Mouse (Mus musculus) stomach, adult 2 months (tissue): ENCODE data around the gene Lhpp. TPM values are rescaled to one million over a fixed set of nuclear protein-coding genes. Genes with fewer than 3 reads are reported as not detected.

ENCODE experiments used
- polyA plus RNA-seq: library from polyadenylated mRNA; depleted of rRNA; stranded (reverse); fragments of >200 nt; gene quantifications from 2 replicates; pipeline ENCODE4 v1.2.3, GENCODE M21; 2012; rRNA removed

Gene Lhpp
- 6.7 and 7.4 TPM in 2 replicates for polyA plus RNA-seq

DNA sequence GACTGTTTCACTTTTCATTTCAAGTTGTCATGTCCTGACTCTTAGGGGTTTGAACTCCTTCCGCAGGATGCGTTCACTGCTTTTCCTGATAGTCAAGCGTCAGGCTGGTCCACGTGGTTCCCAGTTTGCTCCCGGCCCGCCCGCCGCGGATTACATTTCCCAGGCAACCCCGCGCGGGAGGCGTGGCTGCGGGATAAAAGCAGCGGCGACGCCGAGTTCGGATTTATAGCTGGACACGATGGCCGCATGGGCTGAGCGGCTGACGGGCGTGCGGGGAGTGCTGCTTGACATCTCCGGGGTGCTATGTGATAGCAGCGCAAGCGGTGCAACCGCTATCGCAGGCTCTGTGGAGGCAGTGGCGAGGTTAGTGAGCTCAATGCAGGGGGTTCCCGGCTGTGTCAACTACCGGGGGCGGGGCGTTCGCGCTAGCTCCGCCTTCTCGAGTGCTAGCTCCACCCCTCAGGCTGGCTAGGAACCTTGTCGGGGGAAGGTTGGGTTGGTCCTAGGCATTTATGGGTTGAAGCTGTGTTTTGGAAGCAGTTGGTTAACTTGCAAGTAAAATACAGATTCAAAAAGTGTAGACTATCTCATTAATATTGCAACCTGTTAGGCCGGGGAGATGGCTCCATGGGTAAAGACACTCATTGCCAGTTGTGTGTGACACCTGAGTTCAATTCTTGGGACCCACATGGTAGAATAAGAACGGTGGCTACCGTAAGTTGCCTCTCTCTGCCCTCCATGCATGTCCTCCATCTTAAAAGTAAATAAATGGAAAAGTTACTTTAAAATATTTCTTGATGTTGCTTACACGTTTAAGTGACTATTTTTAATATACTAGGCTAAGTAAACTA is at the start of gene Lhpp:
Lhpp (plus strand) TSS at position 171 of the 851 bp plus-strand sequence.

GRCm38 (mm10) chr7:132576116-132576650 is 34.3 kb upstream of the Lhpp start, which contains the start of gene Oat:
Gene Oat (minus strand): TSS chr7:132576398.

DNA sequence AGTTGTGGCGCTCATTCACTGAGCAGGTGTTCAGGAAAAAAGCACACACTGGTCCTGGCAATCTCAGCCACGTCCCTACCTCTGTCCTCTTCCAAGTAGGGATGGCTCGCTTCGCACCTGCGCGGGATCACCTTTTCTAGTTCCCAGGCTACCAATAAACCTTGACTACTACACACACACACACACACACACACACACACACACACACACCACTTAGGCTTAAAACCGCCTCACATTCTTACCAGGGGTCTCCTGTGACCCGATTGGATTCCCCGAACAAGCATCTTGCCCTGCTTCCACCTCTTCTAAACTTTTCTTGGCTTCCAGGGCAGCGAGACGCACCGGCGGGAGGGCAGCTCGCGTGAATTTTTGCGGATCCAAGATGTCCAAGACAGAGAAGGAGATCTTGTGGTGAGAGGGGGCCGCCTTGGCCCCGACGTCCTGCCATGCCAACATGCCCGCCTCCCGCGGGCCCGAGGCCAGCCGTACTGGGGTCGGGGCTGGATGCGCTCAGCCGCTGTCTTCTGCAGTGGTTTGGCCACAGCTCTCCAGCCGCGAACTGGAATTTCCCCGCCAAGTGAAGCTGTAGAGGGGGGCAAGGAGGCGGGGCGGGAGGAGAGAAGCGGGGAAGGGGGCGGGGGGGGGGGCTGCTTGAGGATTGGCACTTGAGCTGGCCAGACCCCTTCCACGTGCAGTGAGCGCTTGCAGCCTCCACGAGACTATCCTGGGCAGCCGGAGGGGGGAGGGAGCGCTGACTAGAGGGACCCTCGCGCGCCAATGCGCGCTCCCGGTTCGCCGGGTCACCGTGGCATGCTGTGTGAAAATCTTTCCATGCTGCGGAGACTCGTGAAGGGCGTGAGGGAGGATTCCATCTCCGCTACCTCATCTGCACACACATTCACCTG is 11.1 kb upstream of the Lhpp start, which contains the start of gene Nkx1-2:
Nkx1-2 (minus strand) TSS at position 567 of the 905 bp plus-strand sequence.

Other genes with a start within 250 kb of the Lhpp start
- 43.1 and 62.9 TPM in 2 replicates for gene Oat, start 34.2 kb upstream of the Lhpp start, polyA plus RNA-seq
- not detected in 2 replicates for gene Nkx1-2, start 11.0 kb upstream of the Lhpp start, polyA plus RNA-seq
- gene Fam53b, start 203.2 kb downstream of the Lhpp start, polyA plus RNA-seq: 11.8 and 17.0 TPM in 2 replicates
- 0.99 and 1.1 TPM in 2 replicates for gene Eef1akmt2, start 242.0 kb downstream of the Lhpp start, polyA plus RNA-seq
- 3.0 and 3.8 TPM in 2 replicates for gene Abraxas2, start 248.6 kb downstream of the Lhpp start, polyA plus RNA-seq